Mouse (Mus musculus): Measurements from ENCODE around the gene Gm3573.
"Not testable (repeated sequence)": the region's sequence is repeated elsewhere in the genome, so short reads cannot be mapped to it uniquely, and the experiment has no call there.

The Gm3573 gene

DNA sequence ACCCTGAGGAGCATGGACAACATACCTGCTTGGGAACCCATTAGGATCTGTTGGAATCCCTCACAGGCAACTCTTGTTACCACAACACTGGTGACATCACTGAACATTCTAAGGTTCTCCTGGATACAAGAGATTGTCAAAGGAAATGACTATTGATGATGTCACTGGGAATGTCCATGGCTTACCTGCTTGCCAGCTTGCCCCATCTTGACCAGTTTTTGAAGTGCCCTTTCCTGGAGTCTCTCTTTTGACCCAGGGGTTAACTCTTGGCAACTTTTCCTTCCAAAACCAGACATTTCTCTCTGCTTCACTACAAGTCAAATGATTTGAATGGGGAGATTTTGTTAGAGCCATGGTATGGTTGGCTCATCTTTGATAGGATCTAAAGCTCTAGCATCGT is at the start of gene Gm3573:
Gm3573 (minus strand) TSS at position 101 of the 400 bp plus-strand sequence.
- not testable (repeated sequence) for DNase-seq (ENCODE audit: low read depth, low spot score)

DNA sequence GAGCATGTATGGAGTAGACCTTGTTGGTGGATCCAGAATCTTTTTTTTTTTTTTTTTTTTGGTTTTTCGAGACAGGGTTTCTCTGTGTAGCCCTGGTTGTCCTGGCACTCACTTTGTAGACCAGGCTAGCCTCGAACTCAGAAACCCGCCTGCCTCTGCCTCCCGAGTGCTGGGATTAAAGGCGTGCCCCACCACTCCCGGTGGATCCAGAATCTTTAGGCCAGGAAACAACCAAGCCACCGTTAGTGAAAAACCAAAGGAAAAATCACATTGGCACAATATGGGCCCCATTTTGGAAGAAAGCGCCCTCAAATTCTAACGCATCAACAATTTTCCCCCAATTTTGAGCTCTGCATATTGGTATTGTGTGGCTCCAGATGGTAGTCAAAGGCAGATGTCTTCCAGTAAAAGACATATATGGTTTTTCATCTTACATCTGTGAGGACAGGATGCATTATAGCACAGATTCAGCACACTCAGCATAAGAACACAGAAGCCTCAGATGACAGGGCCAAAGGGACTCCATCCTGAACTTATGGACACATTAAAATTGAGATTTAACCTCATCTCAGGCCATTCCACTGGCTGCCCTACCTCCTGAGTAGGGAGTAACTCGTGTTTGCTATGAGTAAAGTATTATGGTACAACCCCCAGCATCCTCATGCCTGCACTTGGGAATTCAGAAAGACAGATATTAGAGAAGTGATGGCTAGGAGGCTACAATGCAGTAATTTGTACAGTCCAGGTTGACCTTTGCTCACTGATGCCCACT is 26.4 kb upstream of the Gm3573 start:
- DNase-seq (ENCODE audit: low read depth, low spot score), result peak; percentile 0

DNA sequence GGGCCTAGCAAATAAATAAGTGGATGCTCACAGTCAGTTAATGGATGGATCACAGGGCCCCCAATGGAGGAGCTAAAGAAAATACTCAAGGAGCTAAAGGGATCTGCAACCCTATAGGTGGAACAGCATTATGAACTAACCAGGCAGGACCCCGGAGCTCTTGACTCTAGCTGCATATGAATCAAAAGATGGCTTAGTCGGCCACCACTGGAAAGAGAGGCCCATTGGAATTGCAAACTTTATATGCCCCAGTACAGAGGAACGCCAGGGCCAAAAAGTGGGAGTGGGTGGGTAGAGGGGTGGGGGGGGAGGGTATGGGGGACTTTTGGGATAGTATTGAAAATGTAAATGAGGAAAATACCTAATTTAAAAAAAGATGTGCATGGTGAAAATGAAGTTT is 6.7 kb downstream of the Gm3573 start:
- DNase-seq (ENCODE audit: low read depth, low spot score), result not testable (repeated sequence)

DNA sequence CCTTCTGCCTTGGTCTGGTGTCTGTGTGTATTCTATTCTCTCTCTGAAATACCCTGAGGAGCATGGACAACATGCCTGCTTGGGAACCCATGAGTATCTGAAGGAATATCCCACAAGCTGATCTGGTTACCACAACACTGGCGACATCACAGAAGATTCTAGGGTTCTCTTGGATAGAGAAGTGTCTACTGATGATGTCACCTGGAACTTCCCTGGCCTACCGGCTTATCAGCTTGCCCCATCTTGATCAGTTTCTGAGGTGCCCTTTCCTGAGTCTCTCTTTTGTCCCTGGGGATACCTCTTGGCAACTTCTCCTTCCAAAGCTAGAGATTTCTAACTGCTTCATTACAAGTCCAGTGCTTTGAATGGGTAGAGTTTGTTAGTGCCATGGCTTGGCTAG is 28.1 kb downstream of the Gm3573 start, which contains the start of gene Gm17027:
Gm17027 (minus strand) TSS at position 101 of the 400 bp plus-strand sequence.
- DNase-seq (ENCODE audit: low read depth, low spot score), result not testable (repeated sequence)

All from forelimb bud, embryonic 11.5 days (tissue).